ENCODE assay signal across 7 mouse cellular contexts in the genomic region with DNA sequence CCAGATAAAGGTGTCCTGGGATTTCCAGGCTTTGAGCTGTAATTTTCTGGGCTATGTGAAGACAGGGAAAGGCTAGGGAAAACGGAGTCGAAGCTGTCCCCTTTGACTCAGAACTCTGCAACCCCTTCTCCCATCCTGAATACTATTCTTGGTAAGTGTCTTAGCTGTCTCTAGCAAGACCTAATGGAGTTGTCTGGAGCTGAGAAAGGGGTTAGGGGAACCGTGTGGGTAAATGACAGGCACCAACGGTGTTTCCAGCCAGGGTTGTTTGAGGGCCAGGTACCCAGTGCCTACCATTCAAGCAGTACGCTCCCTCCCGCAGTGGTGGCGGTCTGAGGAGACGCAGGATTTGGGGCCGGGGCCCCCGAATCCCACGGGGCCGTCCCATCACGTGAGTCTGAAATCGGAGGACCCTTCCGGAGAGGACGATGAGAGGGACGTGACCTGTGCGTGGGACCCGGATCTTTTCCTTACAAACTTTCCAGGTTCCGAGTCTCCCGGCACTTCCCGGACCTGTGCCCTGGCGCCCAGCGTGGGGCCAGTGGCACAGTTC. TPM values are rescaled to one million over a fixed set of nuclear protein-coding genes. Genes with fewer than 3 reads are reported as not detected.
DNase-seq lines count a peak whose midpoint lies in the region; ATAC-seq and TF ChIP-seq lines count a peak whose summit lies in the region.

No protein-coding gene starts in this region.

- H3K36me3 ChIP-seq in lung, embryonic 15.5 days: no peaks in the 10 kb centered on the region
- no peaks in the 10 kb centered on the region for H3K36me3 ChIP-seq in limb, embryonic 13.5 days

- peaks cover 13% of the 10 kb centered on the region for H3K4me1 ChIP-seq in lung, embryonic 15.5 days
- H3K4me1 ChIP-seq in embryonic fibroblast, embryonic 13.5 days (ENCODE audit: control insufficient read depth, insufficient read depth, low read length): peaks cover 2% of the 10 kb centered on the region
- H3K4me1 ChIP-seq in limb, embryonic 13.5 days: peaks cover 14% of the 10 kb centered on the region
- H3K4me1 ChIP-seq in olfactory bulb, adult 2 months (ENCODE audit: control insufficient read depth, insufficient read depth, low read length): peaks cover 3% of the 10 kb centered on the region; the same call in 1 of the 2 replicates

- TF ChIP-seq POLR2A in embryonic fibroblast, embryonic 13.5 days (IDR thresholded peaks at IDR 0.05; ENCODE audit: low read depth, low read length): no peak
- TF ChIP-seq POLR2A in olfactory bulb, adult 2 months (IDR thresholded peaks at IDR 0.05; ENCODE audit: insufficient read depth, low read depth, low read length): no peak

- peak; percentile 4; the same call in 1 of the 2 replicates for ATAC-seq in lung, embryonic 15.5 days (ENCODE audit: borderline replicate concordance, extremely low read depth, low FRiP score, low TSS enrichment)
- ATAC-seq in limb, embryonic 13.5 days (ENCODE audit: low FRiP score, low read depth): no peak; the same call in 1 of the 2 replicates

- 3% methylated on average over 24 of the region's 24 CpGs for WGBS in lung, embryonic 15.5 days
- 2% methylated on average over 24 of the region's 24 CpGs for WGBS in limb, embryonic 13.5 days
- 14% methylated on average over 24 of the region's 24 CpGs for WGBS in olfactory bulb, adult 2 months

- no peak for DNase-seq in lung, postnatal 25 days (ENCODE audit: low spot score)
- DNase-seq in frontal cortex, adult 2 months (ENCODE audit: extremely low spot score in 1 of 2, low spot score in 1 of 2): no peak
- no peak for DNase-seq in ovary, postnatal 36 days (ENCODE audit: low spot score)

- no peaks in the 10 kb centered on the region for H3K27me3 ChIP-seq in lung, embryonic 15.5 days
- H3K27me3 ChIP-seq in limb, embryonic 13.5 days: peaks cover 8% of the 10 kb centered on the region; the same call in 1 of the 2 replicates

- peak overlapping the region; percentile 88 for H3K9ac ChIP-seq in lung, embryonic 15.5 days
- peak overlapping the region; percentile 80 for H3K9ac ChIP-seq in limb, embryonic 13.5 days

- TF ChIP-seq CTCF in embryonic fibroblast, embryonic 13.5 days (IDR thresholded peaks at IDR 0.05; ENCODE audit: borderline replicate concordance, insufficient read depth, low read length): no peak
- TF ChIP-seq CTCF in olfactory bulb, adult 2 months (IDR thresholded peaks at IDR 0.05; ENCODE audit: insufficient read depth, low read depth, low read length): no peak

- peak overlapping the region; percentile 90; the same call in 1 of the 2 replicates for H3K27ac ChIP-seq in lung, embryonic 15.5 days
- H3K27ac ChIP-seq in embryonic fibroblast, embryonic 13.5 days (ENCODE audit: insufficient read depth, low read length): no peak overlapping the region
- peak overlapping the region; percentile 34; the same call in 1 of the 2 replicates for H3K27ac ChIP-seq in limb, embryonic 13.5 days
- H3K27ac ChIP-seq in olfactory bulb, adult 2 months (ENCODE audit: insufficient read depth, low read depth, low read length): no peak overlapping the region

- no peaks in the 10 kb centered on the region for H3K9me3 ChIP-seq in lung, embryonic 15.5 days
- H3K9me3 ChIP-seq in limb, embryonic 13.5 days: no peaks in the 10 kb centered on the region

- H3K4me2 ChIP-seq in lung, embryonic 15.5 days: peak overlapping the region; percentile 99
- H3K4me2 ChIP-seq in limb, embryonic 13.5 days (replicated peaks): peak overlapping the region; percentile 89

- H3K4me3 ChIP-seq in lung, embryonic 15.5 days: peak overlapping the region; percentile 73
- peak overlapping the region; percentile 67 for H3K4me3 ChIP-seq in embryonic fibroblast, embryonic 13.5 days (ENCODE audit: insufficient read depth, low read length)
- peak overlapping the region; percentile 60 for H3K4me3 ChIP-seq in limb, embryonic 13.5 days
- H3K4me3 ChIP-seq in olfactory bulb, adult 2 months (ENCODE audit: insufficient read depth, low read depth, low read length): peak overlapping the region; percentile 58

RNA-seq across cellular contexts. Expression of a gene that starts 0.7 kb away (rescaled TPM):
- 1.6 and 3.1 TPM in 2 replicates for polyA plus RNA-seq in lung, embryonic 15.5 days (2015; fragmentation: Nextera tagmentation; extraction: Ambion mirVana)
- not detected in 2 replicates for polyA plus RNA-seq in embryonic fibroblast, embryonic 13.5 days (2011; ENCODE audit: insufficient read length, low read depth, missing spikeins)
- polyA plus RNA-seq in limb, embryonic 13.5 days (2015; fragmentation: Nextera tagmentation; extraction: Ambion mirVana): 2.4 and 4.4 TPM in 2 replicates
- not detected in 2 replicates for polyA plus RNA-seq in olfactory bulb, adult 2 months (2012; ENCODE audit: insufficient read depth, insufficient read length, low replicate concordance, missing spikeins)
- 0.17 and 0.38 TPM in 2 replicates for polyA plus RNA-seq in frontal cortex, adult 2 months (2012; rRNA removed)

RNA-seq across cellular contexts. Expression of a gene that starts 5.9 kb away (rescaled TPM):
- 14.8 and 15.4 TPM in 2 replicates for polyA plus RNA-seq in lung, embryonic 15.5 days (2015; fragmentation: Nextera tagmentation; extraction: Ambion mirVana)
- polyA plus RNA-seq in embryonic fibroblast, embryonic 13.5 days (2011; ENCODE audit: insufficient read length, low read depth, missing spikeins): 17.2 and 19.7 TPM in 2 replicates
- polyA plus RNA-seq in limb, embryonic 13.5 days (2015; fragmentation: Nextera tagmentation; extraction: Ambion mirVana): 16.4 and 18.5 TPM in 2 replicates
- polyA plus RNA-seq in olfactory bulb, adult 2 months (2012; ENCODE audit: insufficient read depth, insufficient read length, low replicate concordance, missing spikeins): not detected in 2 replicates
- 5.7 and 6.5 TPM in 2 replicates for polyA plus RNA-seq in frontal cortex, adult 2 months (2012; rRNA removed)

RNA-seq across cellular contexts. Expression of a gene that starts 8.7 kb away (rescaled TPM):
- polyA plus RNA-seq in lung, embryonic 15.5 days (2015; fragmentation: Nextera tagmentation; extraction: Ambion mirVana): 34.9 and 35.7 TPM in 2 replicates
- polyA plus RNA-seq in embryonic fibroblast, embryonic 13.5 days (2011; ENCODE audit: insufficient read length, low read depth, missing spikeins): 18.6 and 23.5 TPM in 2 replicates
- polyA plus RNA-seq in limb, embryonic 13.5 days (2015; fragmentation: Nextera tagmentation; extraction: Ambion mirVana): 41.7 and 42.1 TPM in 2 replicates
- not detected in 2 replicates for polyA plus RNA-seq in olfactory bulb, adult 2 months (2012; ENCODE audit: insufficient read depth, insufficient read length, low replicate concordance, missing spikeins)
- 55.1 and 71.5 TPM in 2 replicates for polyA plus RNA-seq in frontal cortex, adult 2 months (2012; rRNA removed)

RNA-seq across cellular contexts. Expression of a gene that starts 30.5 kb away (rescaled TPM):
- 69.6 and 72.1 TPM in 2 replicates for polyA plus RNA-seq in lung, embryonic 15.5 days (2015; fragmentation: Nextera tagmentation; extraction: Ambion mirVana)
- polyA plus RNA-seq in embryonic fibroblast, embryonic 13.5 days (2011; ENCODE audit: insufficient read length, low read depth, missing spikeins): 8.7 and 18.9 TPM in 2 replicates
- polyA plus RNA-seq in limb, embryonic 13.5 days (2015; fragmentation: Nextera tagmentation; extraction: Ambion mirVana): 82.7 and 92.5 TPM in 2 replicates
- not detected in 2 replicates for polyA plus RNA-seq in olfactory bulb, adult 2 months (2012; ENCODE audit: insufficient read depth, insufficient read length, low replicate concordance, missing spikeins)
- polyA plus RNA-seq in frontal cortex, adult 2 months (2012; rRNA removed): 4.2 and 5.2 TPM in 2 replicates

RNA-seq across cellular contexts. Expression of a gene that starts 34.7 kb away (rescaled TPM):
- polyA plus RNA-seq in lung, embryonic 15.5 days (2015; fragmentation: Nextera tagmentation; extraction: Ambion mirVana): 0.49 TPM in 2 replicates
- not detected in 2 replicates for polyA plus RNA-seq in embryonic fibroblast, embryonic 13.5 days (2011; ENCODE audit: insufficient read length, low read depth, missing spikeins)
- polyA plus RNA-seq in limb, embryonic 13.5 days (2015; fragmentation: Nextera tagmentation; extraction: Ambion mirVana): 0.32 and 0.55 TPM in 2 replicates
- polyA plus RNA-seq in olfactory bulb, adult 2 months (2012; ENCODE audit: insufficient read depth, insufficient read length, low replicate concordance, missing spikeins): not detected in 2 replicates
- 69.0 and 76.3 TPM in 2 replicates for polyA plus RNA-seq in frontal cortex, adult 2 months (2012; rRNA removed)

Comparison
In these comparisons a context has a peak if more than half of its experiments do, and no peak if none do; other contexts are left out.
1. H3K27ac ChIP-seq: peak in lung, embryonic 15.5 days (single experiment) and limb, embryonic 13.5 days (single experiment); none in embryonic fibroblast, embryonic 13.5 days (single experiment) and olfactory bulb, adult 2 months (single experiment).
2. RNA of a gene that starts 8.7 kb away (polyA plus RNA-seq): 55.1 to 71.5 TPM in frontal cortex, adult 2 months, 41.7 to 42.1 TPM in limb, embryonic 13.5 days, 34.9 to 35.7 TPM in lung, embryonic 15.5 days and 18.6 to 23.5 TPM in embryonic fibroblast, embryonic 13.5 days; not detected in olfactory bulb, adult 2 months; every median in the first group is over 10 times any median in the second.
3. Peak in every context shown above with its lines, with median percentiles within 50 percentile points of each other: H3K4me3 ChIP-seq.